Mouse (Mus musculus) liver, embryonic 11.5 days (tissue): ENCODE results near the gene Hist1h3g. TPM values are rescaled to one million over a fixed set of nuclear protein-coding genes. Genes with fewer than 3 reads are reported as not detected.
"Not testable (repeated sequence)": the region's sequence is repeated elsewhere in the genome, so short reads cannot be mapped to it uniquely, and the experiment has no call there.

ENCODE experiments used
- ATAC-seq: fragments of 200-750 bp; cut with Nextera tagmentation; replicated peaks from 2 replicates; pipeline ENCODE4 v1.8.0; 2017; ENCODE audit warnings: moderate number of reproducible peaks, mild to moderate bottlenecking, moderate TSS enrichment, moderate library complexity; ENCODE audit not compliant: low FRiP score
- DNase-seq: peaks from one replicate; pipeline ENCODE4 v3.0.0-alpha.2; 2017; ENCODE audit warnings: low spot score
- H3K27ac ChIP-seq: fragments of 300-500 bp; sonication (generic); 2 replicates; pipeline ENCODE4 v1.5.1; 2014; ENCODE audit warnings: mild to moderate bottlenecking, low read depth, low read length, control low read depth
- H3K27me3 ChIP-seq: fragments of 300-500 bp; sonication (generic); replicated peaks from 2 replicates; pipeline ENCODE4 v1.6.1; 2014; ENCODE audit warnings: low read length, mixed read lengths; ENCODE audit not compliant: control insufficient read depth, insufficient read depth
- H3K36me3 ChIP-seq: fragments of 300-500 bp; sonication (generic); 2 replicates; pipeline ENCODE4 v1.6.1; 2014; ENCODE audit warnings: mild to moderate bottlenecking, low read length, moderate library complexity, mixed read lengths; ENCODE audit not compliant: control insufficient read depth, insufficient read depth
- H3K4me1 ChIP-seq: fragments of 300-500 bp; sonication (generic); replicated peaks from 2 replicates; pipeline ENCODE4 v1.6.1; 2014; ENCODE audit warnings: low read length, mixed read lengths; ENCODE audit not compliant: control insufficient read depth, insufficient read depth
- H3K4me2 ChIP-seq: fragments of 300-500 bp; sonication (generic); 2 replicates; pipeline ENCODE4 v1.6.1; 2014; ENCODE audit warnings: mild to moderate bottlenecking, control low read depth, moderate library complexity
- H3K4me3 ChIP-seq: fragments of 300-500 bp; sonication (generic); 2 replicates; pipeline ENCODE4 v1.5.1; 2014; ENCODE audit warnings: low read depth, low read length, control low read depth
- H3K9ac ChIP-seq: fragments of 300-500 bp; sonication (generic); 2 replicates; pipeline ENCODE4 v1.6.1; 2014; ENCODE audit warnings: low read depth, low read length, control low read depth
- H3K9me3 ChIP-seq: fragments of 300-500 bp; sonication (generic); 2 replicates; pipeline ENCODE4 v1.6.1; 2016; ENCODE audit warnings: low read length, inconsistent platforms, mixed read lengths; ENCODE audit not compliant: control insufficient read depth
- WGBS: fragments of 180-500 bp; shearing (Covaris S2); extraction: QIAGEN DNeasy Blood & Tissue Kit; methylation state at CpG from one replicate; pipeline ENCODE4 v1.1.7; 2014; 5-methylcytosine and 5-hydroxymethylcytosine counted together
- polyA plus RNA-seq: library from polyadenylated mRNA; unstranded; fragments of >200 nt; fragmentation: Nextera tagmentation; extraction: Ambion mirVana; gene quantifications from 2 replicates; pipeline ENCODE4 v1.2.1, GENCODE M21; 2014

Hist1h3g gene
- polyA plus RNA-seq, 1 experiment from 2014 or later = 5.2 TPM

DNA sequence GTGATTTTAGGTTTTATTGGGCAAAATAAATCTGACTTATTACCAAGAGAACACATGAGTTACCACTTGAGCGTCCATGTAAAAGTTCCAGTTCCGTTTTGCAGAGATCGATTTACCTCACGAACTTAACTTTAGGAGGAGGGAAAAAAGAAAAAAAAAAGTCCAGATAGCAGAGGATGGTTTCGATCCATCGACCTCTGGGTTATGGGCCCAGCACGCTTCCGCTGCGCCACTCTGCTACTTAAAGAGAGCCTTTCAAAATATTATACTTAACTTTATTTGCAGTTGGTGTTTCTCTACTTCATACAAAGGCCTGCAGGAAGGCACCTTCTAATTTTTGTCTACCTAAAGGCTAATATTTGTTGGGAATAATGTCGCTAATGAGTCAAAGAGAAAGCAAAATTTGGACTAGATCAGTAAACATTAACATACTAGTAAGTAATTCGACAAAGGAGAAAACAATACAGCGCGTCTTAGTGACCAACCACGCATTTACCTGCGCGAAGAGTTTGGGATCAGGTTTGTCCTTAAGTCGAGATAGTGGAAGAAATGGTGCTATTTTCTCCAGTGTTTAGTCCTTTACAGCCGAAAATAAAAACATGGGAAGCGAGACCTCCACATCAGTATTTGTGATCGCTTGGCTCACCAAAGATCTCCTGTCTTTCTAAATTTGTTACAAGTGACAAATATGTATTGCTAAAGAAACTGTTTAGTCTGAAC lies 4.9 kb upstream of the Hist1h3g start:
- no peak for ATAC-seq
- WGBS = under 1% methylated on average over 20 of the region's 20 CpGs
- no peak for DNase-seq

DNA sequence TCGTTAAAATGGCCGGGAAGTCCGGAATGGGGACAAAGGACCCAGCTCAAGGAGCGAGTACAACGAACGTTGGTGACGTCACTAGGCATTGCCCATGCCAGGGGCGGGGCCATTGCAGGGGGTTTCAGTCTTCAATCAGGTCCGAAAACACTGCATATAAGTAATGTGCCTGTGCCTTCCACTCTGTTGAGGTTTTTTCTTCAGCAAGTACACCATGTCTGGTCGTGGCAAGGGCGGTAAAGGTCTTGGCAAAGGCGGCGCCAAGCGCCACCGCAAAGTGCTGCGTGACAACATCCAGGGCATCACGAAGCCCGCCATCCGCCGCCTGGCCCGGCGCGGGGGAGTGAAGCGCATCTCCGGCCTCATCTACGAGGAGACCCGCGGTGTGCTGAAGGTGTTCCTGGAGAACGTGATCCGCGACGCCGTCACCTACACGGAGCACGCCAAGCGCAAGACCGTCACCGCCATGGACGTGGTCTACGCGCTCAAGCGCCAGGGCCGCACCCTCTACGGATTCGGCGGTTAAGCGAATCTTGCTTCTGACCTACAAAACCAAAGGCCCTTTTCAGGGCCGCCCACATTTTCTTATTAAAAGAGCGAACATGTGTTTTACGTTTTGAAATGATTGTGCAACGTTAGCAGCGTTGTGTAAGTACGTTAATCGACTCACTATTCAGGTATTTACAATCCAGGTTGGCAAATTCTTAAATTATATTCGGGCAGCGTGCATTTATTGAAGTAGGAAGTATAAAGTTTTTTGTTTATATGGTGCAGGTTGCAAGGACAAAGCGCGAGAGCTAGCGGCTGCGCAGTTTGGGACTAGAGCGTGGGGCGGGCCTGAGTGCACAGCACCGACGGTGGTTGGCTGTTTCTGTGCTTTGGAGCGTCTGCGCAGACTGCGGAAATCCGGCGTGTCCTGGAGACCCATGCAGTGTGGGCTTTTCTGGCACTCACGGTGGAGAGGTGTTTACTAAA lies 4.0 kb upstream of the Hist1h3g start, which contains the start of gene Hist1h4h:
Gene Hist1h4h (plus strand): TSS at position 150 of the 975 bp plus-strand sequence.
- peak within 1 kb of the TSS; percentile 94 for H3K9ac ChIP-seq
- H3K27me3 ChIP-seq = no peaks in the 10 kb centered on the region
- peak within 1 kb of the TSS; percentile 88 for H3K4me2 ChIP-seq
- DNase-seq = peak; percentile 96
- no peaks in the 10 kb centered on the region for H3K36me3 ChIP-seq
- under 1% methylated on average over 54 of the region's 70 CpGs for WGBS
- H3K4me3 ChIP-seq = peak within 1 kb of the TSS; percentile 65
- peak within 1 kb of the TSS; percentile 100 for H3K27ac ChIP-seq
- H3K4me1 ChIP-seq = peaks cover 15% of the 10 kb centered on the region
- no peaks in the 10 kb centered on the region for H3K9me3 ChIP-seq
- ATAC-seq = peak; percentile 67

More for the DNA sequence above, 4.9 kb upstream of the Hist1h3g start:
- H3K4me2 ChIP-seq = peak overlapping the region; percentile 88
- no peaks in the 10 kb centered on the region for H3K9me3 ChIP-seq
- H3K4me3 ChIP-seq = peak overlapping the region; percentile 65
- H3K27me3 ChIP-seq = no peaks in the 10 kb centered on the region
- H3K9ac ChIP-seq = peak overlapping the region; percentile 94
- H3K27ac ChIP-seq = peak overlapping the region; percentile 100
- H3K4me1 ChIP-seq = peaks cover 17% of the 10 kb centered on the region
- no peaks in the 10 kb centered on the region for H3K36me3 ChIP-seq

GRCm38 (mm10) chr13:23532262-23533075 lies 2.8 kb upstream of the Hist1h3g start:
- Histone ChIP-seq H3K4me3 (peak overlapping the region; percentile 65), H3K36me3 (no peaks in the 10 kb centered on the region), H3K9ac (peak overlapping the region; percentile 94), H3K27ac (peak overlapping the region; percentile 100), H3K4me2 (peak overlapping the region; percentile 88), H3K9me3 (no peaks in the 10 kb centered on the region), H3K4me1 (peaks cover 16% of the 10 kb centered on the region), H3K27me3 (no peaks in the 10 kb centered on the region)
- 21% methylated on average over 9 of the region's 9 CpGs for WGBS
- DNase-seq (no peak), ATAC-seq (no peak)

- H3K9ac ChIP-seq = peak within 1 kb of the TSS; percentile 94
- not testable (repeated sequence) for H3K36me3 ChIP-seq, H3K27me3 ChIP-seq, H3K9me3 ChIP-seq, DNase-seq
- H3K4me3 ChIP-seq = peak within 1 kb of the TSS; percentile 65
- WGBS = under 1% methylated on average over 21 of the region's 53 CpGs
- H3K4me2 ChIP-seq = peak within 1 kb of the TSS; percentile 88
- peak; percentile 54 for ATAC-seq
- peak within 1 kb of the TSS; percentile 100 for H3K27ac ChIP-seq
- peaks cover 17% of the 10 kb centered on the region for H3K4me1 ChIP-seq
Observed at GRCm38 (mm10) chr13:23533560-23534367, 1.5 kb upstream of the Hist1h3g start, which contains the start of gene Hist1h2af. Hist1h2af (plus strand) TSS chr13:23533906.

DNA sequence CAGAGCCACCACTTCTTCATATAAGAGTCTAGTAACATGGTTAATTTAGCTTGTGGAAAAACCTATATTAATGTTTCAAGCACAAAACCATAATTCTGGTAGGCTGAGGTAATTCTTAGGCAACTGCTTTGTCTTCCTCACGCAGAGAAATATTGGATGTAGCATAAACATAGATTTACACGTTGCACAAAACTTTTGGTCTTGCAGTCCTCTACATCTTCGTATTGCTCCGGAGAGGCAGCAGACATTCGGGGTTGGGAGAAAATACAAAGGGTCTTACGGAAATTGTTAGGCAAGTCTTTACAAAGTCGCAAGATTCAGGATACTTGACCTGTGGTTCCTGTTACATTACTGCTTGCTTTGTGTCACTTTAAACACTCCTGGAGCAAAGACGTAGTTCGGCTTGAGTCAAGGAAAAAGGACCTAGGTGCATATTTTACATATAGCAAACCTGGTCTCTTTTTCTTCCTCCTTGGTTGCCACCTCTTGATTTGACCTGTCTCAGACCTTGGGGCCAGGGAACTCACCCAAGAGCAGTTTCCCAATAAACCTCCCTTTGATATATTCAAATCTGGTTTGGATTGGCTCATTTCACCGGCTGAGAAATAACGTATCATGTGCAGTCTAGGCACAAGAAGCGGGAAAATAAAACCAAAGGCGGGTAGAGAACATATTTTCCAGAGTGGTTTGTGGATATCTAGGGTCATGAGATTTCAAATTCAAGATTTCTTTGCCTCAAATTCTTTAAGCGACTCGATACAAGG lies 672 bp upstream of the Hist1h3g start:
- H3K4me3 ChIP-seq = peak overlapping the region; percentile 65
- no peak for DNase-seq

GRCm38 (mm10) chr13:23536076-23536822 lies 1.0 kb downstream of the Hist1h3g start:
- Histone ChIP-seq H3K4me1 (peaks cover 20% of the 10 kb centered on the region), H3K4me2 (peak overlapping the region; percentile 88), H3K4me3 (peak overlapping the region; percentile 65), H3K36me3 (no peaks in the 10 kb centered on the region), H3K9me3 (no peaks in the 10 kb centered on the region), H3K27ac (peak overlapping the region; percentile 100), H3K27me3 (no peaks in the 10 kb centered on the region), H3K9ac (peak overlapping the region; percentile 75)
- ATAC-seq (no peak), DNase-seq (no peak)
- WGBS = 21% methylated on average over 7 of the region's 7 CpGs

More for the DNA sequence above, 672 bp upstream of the Hist1h3g start:
- under 1% methylated on average over 15 of the region's 15 CpGs for WGBS
- Histone ChIP-seq H3K27ac (peak overlapping the region; percentile 100), H3K4me1 (peaks cover 14% of the 10 kb centered on the region), H3K27me3 (no peaks in the 10 kb centered on the region), H3K36me3 (no peaks in the 10 kb centered on the region), H3K9me3 (no peaks in the 10 kb centered on the region), H3K9ac (peak overlapping the region; percentile 94), H3K4me2 (peak overlapping the region; percentile 88)
- peak; percentile 26; the same call in 1 of the 2 replicates for ATAC-seq
